Mouse (Mus musculus): ENCODE results near the gene Rem1. TPM values are rescaled to one million over a fixed set of nuclear protein-coding genes. Genes with fewer than 3 reads are reported as not detected.

Rem1 gene
- polyA plus RNA-seq (2015; fragmentation: Nextera tagmentation; extraction: Ambion mirVana): 0.50 and 3.6 TPM in 2 replicates

DNA sequence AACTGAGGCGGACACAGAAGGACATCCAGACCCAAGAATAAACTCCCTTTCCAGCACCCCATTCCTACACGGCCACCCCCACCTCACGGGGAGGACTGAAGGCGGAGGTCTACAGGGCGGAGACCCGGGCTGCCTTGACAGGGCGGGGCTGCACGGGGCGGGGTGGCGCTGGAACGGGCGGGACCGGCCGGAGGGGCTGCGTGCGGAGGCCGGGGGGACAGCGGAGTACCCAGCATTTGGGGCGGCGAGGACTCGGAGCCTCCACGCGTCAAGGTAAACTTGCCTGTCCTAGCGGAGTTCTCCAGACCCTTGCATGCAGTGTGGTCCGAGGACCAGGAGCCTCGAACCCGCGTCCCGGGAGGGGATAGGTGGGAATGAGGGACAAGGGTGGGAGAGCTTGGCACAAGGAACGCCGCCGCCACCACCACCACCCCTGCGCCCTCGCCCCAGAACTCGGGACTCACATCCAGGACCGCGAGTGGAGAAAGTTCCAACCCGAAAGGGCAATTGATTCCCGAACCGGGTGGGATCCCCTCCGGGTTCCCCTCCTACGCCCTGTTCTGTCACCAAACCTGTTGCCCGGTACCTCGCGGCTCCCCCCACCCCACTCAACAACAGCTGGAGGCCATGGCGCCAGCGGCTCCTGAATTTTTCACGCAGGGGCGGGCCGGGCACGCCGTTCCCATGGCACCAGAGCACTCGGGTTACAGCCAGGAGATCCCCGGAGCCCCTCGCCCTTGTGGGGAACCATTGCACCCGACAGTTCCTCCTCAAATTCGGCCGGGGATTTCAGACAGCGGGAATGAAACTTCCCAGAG is at the start of gene Rem1:
TSS of gene Rem1 (plus strand) at position 178 of the 818 bp plus-strand sequence.
- no peaks in the 10 kb centered on the region for H3K9me3 ChIP-seq (replicated peaks)
- WGBS: 2% methylated on average over 59 of the region's 59 CpGs
- peaks cover 45% of the 10 kb centered on the region for H3K27me3 ChIP-seq (replicated peaks)
- no peak within 1 kb of the TSS for H3K27ac ChIP-seq (replicated peaks)
- H3K4me2 ChIP-seq: peak within 1 kb of the TSS; percentile 61
- H3K9ac ChIP-seq (replicated peaks): peak within 1 kb of the TSS; percentile 28
- ATAC-seq (ENCODE audit: low FRiP score): no peak
- H3K4me1 ChIP-seq: peaks cover 11% of the 10 kb centered on the region
- peak within 1 kb of the TSS; percentile 34 for H3K4me3 ChIP-seq (replicated peaks)
- no peaks in the 10 kb centered on the region for H3K36me3 ChIP-seq

DNA sequence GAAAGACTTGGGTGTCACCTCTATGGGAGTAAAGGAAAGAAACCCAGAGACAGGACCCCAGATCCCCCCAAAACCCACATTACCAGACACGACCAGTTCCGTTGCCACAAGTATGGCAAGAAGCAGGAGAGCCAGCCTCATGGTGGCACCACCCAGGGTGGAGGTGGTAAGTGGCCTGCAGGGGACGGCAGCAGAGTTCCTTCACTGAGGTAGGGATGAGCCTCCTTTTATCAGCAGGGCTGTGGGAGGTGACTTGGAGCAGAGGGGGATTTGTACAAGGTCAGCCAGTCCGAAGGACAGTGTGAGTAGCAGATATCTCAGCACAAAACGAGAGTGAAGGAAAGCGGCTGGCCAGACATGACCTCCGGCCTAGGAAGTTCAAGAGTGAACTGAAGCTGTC is 46.6 kb upstream of the Rem1 start, which contains the start of gene Defb19:
TSS of gene Defb19 (minus strand) at position 206 of the 400 bp plus-strand sequence.
- H3K4me1 ChIP-seq: no peaks in the 10 kb centered on the region
- ATAC-seq (ENCODE audit: low FRiP score): no peak
- H3K9me3 ChIP-seq (replicated peaks): no peaks in the 10 kb centered on the region
- no peak within 1 kb of the TSS for H3K4me3 ChIP-seq (replicated peaks)
- no peak within 1 kb of the TSS for H3K27ac ChIP-seq (replicated peaks)
- no peaks in the 10 kb centered on the region for H3K36me3 ChIP-seq
- WGBS: 84% methylated on average over 7 of the region's 7 CpGs
- H3K4me2 ChIP-seq: no peak within 1 kb of the TSS
- no peaks in the 10 kb centered on the region for H3K27me3 ChIP-seq (replicated peaks)
- no peak within 1 kb of the TSS for H3K9ac ChIP-seq (replicated peaks)

DNA sequence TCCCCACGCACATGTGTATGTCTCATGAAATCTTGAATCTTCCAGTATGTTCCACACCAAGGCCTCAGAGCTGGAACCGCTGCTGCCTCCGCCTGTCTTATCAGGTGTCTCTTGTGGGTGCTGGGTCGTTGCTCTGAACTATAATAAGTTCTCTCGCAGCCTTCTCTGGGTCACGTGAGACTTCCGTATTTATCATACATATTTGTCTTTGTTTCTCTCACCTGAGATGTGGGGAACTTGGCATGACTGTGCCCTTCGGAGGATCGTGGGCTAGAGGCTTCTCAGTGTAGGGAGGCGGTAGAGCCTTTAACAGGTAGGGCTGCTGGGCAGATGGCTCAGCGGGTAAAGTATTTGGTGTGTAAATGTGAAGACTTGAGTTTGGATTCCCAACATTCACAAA is 46.1 kb upstream of the Rem1 start:
- Histone ChIP-seq H3K27me3 (replicated peaks) (no peaks in the 10 kb centered on the region), H3K4me1 (no peaks in the 10 kb centered on the region), H3K4me3 (replicated peaks) (no peak overlapping the region), H3K36me3 (no peaks in the 10 kb centered on the region), H3K27ac (replicated peaks) (no peak overlapping the region), H3K4me2 (no peak overlapping the region), H3K9ac (replicated peaks) (no peak overlapping the region), H3K9me3 (replicated peaks) (no peaks in the 10 kb centered on the region)
- ATAC-seq (ENCODE audit: low FRiP score): no peak
- 91% methylated on average over 11 of the region's 11 CpGs for WGBS

DNA sequence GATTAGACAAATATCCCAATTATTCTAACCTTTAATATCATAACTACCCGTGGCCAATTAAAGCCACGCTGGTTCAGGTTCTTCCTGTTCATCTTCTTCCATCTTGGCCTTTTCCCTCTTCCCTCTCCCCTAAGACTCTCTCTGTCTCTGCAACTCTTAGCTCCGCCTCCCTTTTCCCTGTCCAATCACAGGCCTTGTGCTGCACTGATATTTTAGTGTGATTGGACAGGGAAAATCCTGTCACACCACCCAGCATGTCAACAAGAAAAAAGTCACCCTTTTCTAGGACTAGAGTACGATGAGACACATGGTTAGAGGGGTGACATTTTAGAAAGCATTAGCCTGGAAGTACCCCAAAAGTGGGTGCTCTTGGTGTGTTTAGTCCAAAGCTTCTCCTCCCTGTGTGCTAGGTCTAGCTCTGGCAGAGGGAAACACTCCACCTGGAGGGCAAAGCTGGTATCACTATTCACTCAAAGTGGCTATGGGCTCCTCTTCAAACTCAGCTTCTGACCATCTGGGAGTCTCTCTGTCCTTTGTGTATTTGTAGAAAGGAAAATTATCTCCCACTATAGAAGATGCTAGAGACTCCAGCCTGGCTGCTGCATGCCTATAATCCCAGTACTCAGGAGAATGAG is 39.7 kb upstream of the Rem1 start:
- H3K9ac ChIP-seq (replicated peaks): no peak overlapping the region
- H3K36me3 ChIP-seq: no peaks in the 10 kb centered on the region
- no peaks in the 10 kb centered on the region for H3K9me3 ChIP-seq (replicated peaks)
- no peaks in the 10 kb centered on the region for H3K27me3 ChIP-seq (replicated peaks)
- WGBS: 81% methylated on average over 4 of the region's 4 CpGs
- H3K4me3 ChIP-seq (replicated peaks): no peak overlapping the region
- H3K27ac ChIP-seq (replicated peaks): no peak overlapping the region
- H3K4me1 ChIP-seq: no peaks in the 10 kb centered on the region
- H3K4me2 ChIP-seq: no peak overlapping the region
- no peak for ATAC-seq (ENCODE audit: low FRiP score)

DNA sequence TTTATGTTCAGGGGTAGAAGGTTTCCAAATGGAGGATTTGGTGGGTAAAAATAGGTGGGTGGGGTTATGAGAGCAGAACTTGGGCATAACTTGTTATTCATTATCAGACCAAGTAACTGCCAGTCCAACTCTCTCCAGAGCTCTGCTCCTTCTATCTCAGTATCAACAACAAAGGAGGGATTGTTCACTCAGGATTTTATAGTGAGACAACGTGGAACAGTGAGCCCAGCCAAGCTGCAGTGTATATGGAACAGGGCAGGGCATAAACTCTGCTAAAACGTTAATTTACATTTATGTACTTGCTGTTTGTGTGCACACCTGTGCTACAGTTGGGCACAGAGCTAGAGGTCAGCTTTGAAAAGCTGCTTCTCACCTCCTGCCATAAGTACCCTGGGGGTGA is 38.3 kb upstream of the Rem1 start:
- no peak for ATAC-seq (ENCODE audit: low FRiP score)
- 53% methylated on average over 2 of the region's 2 CpGs for WGBS
- Histone ChIP-seq H3K27ac (replicated peaks) (no peak overlapping the region), H3K27me3 (replicated peaks) (no peaks in the 10 kb centered on the region), H3K4me3 (replicated peaks) (no peak overlapping the region), H3K4me2 (no peak overlapping the region), H3K36me3 (no peaks in the 10 kb centered on the region), H3K9ac (replicated peaks) (no peak overlapping the region), H3K9me3 (replicated peaks) (no peaks in the 10 kb centered on the region), H3K4me1 (no peaks in the 10 kb centered on the region)

DNA sequence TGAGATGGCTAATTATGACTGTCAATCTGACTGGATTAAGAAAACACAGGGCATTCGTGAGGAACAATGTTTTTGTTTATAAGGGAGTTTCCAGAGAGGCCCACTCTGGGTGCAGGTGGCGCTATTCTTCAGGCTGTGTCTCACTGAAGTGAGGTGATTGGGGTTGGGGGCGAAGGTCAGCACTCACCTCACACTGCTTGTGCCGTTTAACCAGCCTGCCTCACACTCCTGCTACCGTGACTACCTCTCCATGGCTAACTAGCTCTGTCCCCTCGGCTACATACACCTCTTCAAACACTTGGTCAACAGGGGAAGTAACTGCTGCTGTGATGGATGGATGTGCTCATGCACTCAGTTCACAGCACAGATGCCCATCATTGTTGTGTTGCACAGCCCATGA is 37.7 kb upstream of the Rem1 start:
- H3K9me3 ChIP-seq (replicated peaks): no peaks in the 10 kb centered on the region
- no peak overlapping the region for H3K9ac ChIP-seq (replicated peaks)
- H3K27me3 ChIP-seq (replicated peaks): no peaks in the 10 kb centered on the region
- H3K4me1 ChIP-seq: no peaks in the 10 kb centered on the region
- 56% methylated on average over 6 of the region's 6 CpGs for WGBS
- H3K36me3 ChIP-seq: no peaks in the 10 kb centered on the region
- ATAC-seq (ENCODE audit: low FRiP score): no peak
- no peak overlapping the region for H3K27ac ChIP-seq (replicated peaks)
- no peak overlapping the region for H3K4me3 ChIP-seq (replicated peaks)
- no peak overlapping the region for H3K4me2 ChIP-seq

DNA sequence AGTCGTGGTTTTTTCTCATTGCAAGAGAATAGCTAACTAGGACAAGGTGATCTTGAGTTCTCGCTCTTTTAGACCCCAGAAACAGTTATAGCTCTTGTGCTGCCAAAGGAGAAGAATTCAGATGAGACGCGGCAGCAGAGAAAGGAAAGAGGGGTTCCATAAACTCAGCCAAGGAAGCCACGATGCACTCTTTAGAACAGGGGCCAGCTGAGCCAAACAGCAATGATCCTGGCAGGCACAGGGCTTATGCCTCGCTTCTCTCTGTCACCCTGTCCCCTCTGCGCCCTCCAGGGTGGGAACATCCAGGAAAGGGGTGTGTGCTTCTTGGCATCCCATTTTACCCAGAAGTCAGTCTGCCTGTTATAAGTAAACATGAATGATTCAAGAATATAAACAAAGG is 27.5 kb upstream of the Rem1 start, which contains the start of gene Defb45:
TSS of gene Defb45 (minus strand) at position 101 of the 400 bp plus-strand sequence.
- ATAC-seq (ENCODE audit: low FRiP score): no peak
- no peaks in the 10 kb centered on the region for H3K9me3 ChIP-seq (replicated peaks)
- no peaks in the 10 kb centered on the region for H3K27me3 ChIP-seq (replicated peaks)
- H3K4me1 ChIP-seq: no peaks in the 10 kb centered on the region
- H3K4me2 ChIP-seq: no peak within 1 kb of the TSS
- H3K36me3 ChIP-seq: no peaks in the 10 kb centered on the region
- H3K27ac ChIP-seq (replicated peaks): no peak within 1 kb of the TSS
- no peak within 1 kb of the TSS for H3K4me3 ChIP-seq (replicated peaks)
- WGBS: 68% methylated on average over 7 of the region's 7 CpGs
- no peak within 1 kb of the TSS for H3K9ac ChIP-seq (replicated peaks)

DNA sequence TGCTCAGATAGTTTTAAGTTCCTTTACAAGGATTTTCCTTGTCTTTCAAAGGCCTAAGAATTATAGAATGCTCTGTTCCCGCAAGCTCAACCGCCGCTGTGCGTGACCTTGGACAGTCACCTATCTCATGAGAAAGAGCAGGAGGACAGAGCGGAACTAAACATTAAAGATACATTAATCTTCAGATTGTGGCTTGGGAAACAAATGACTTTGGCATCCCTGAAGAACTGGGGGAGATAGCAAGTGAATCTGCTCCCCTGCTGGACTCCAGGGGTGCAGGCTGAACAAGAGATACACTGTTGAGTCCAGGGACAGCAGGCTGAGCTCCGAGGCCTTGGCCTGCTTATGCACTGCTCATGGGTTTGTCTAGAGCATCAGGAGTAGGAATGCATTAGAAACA is 26.7 kb upstream of the Rem1 start:
- Histone ChIP-seq H3K27ac (replicated peaks) (no peak overlapping the region), H3K9ac (replicated peaks) (no peak overlapping the region), H3K4me1 (no peaks in the 10 kb centered on the region), H3K9me3 (replicated peaks) (no peaks in the 10 kb centered on the region), H3K27me3 (replicated peaks) (no peaks in the 10 kb centered on the region), H3K36me3 (no peaks in the 10 kb centered on the region), H3K4me2 (no peak overlapping the region), H3K4me3 (replicated peaks) (no peak overlapping the region)
- 74% methylated on average over 6 of the region's 6 CpGs for WGBS
- ATAC-seq (ENCODE audit: low FRiP score): no peak

DNA sequence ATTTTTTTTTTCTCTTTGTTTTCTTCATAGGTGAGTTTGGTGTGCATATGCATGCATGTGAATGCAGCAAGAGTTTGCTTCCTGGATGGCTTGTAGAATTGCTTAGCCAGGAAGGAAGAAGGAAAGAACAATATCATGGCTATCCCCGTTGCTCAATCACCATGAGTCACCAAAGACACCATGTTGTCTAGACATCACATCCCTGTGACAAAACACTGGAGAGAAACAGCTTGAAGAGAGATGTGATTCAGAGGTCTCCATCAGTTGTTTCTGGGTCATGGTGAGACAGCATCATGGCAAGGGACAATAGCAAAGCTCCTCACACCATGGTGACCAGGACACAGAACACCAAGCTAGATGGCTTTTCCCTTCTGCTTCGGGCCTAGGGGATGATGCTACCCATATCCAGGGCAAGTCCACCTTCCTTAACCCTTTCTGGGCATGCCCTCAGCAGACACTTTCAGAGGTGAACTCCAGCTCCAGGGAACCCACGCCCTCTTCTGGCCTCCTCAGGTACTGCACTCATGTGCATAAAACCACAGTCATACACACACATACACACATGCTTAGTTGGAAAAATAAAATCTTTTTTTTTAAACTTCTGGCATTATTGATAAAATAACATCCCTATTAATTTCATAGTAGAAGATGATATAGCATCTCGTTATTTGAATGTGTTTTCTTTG is 25.3 kb upstream of the Rem1 start:
- no peaks in the 10 kb centered on the region for H3K27me3 ChIP-seq (replicated peaks)
- WGBS: 79% methylated on average over 4 of the region's 4 CpGs
- ATAC-seq (ENCODE audit: low FRiP score): no peak
- no peaks in the 10 kb centered on the region for H3K4me1 ChIP-seq
- no peak overlapping the region for H3K9ac ChIP-seq (replicated peaks)
- H3K36me3 ChIP-seq: no peaks in the 10 kb centered on the region
- no peak overlapping the region for H3K4me3 ChIP-seq (replicated peaks)
- H3K4me2 ChIP-seq: no peak overlapping the region
- no peaks in the 10 kb centered on the region for H3K9me3 ChIP-seq (replicated peaks)
- no peak overlapping the region for H3K27ac ChIP-seq (replicated peaks)

DNA sequence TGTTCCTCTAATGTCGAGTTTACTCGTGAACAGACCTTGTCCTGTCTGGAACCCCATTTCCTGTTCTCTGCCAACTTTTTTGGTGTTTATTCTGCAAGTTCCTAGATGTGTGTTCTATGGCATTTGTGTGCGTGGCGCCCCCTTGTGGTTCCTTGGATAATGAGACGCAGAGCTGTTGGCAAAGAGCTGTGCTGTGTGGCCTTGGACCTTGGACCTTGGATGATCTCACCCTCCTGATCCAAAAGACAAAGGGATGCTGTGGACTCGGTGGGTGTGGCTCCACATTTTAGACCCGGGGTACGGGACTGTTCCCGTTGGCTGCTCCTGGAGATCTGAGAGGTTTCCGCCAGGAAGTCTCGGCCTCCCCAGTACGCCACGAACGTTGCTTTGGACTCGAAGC is 22.7 kb upstream of the Rem1 start, which contains the start of gene Defb36:
TSS of gene Defb36 (plus strand) at position 271 of the 400 bp plus-strand sequence.
- WGBS: 84% methylated on average over 15 of the region's 15 CpGs
- H3K27me3 ChIP-seq (replicated peaks): no peaks in the 10 kb centered on the region
- no peak for ATAC-seq (ENCODE audit: low FRiP score)

DNA sequence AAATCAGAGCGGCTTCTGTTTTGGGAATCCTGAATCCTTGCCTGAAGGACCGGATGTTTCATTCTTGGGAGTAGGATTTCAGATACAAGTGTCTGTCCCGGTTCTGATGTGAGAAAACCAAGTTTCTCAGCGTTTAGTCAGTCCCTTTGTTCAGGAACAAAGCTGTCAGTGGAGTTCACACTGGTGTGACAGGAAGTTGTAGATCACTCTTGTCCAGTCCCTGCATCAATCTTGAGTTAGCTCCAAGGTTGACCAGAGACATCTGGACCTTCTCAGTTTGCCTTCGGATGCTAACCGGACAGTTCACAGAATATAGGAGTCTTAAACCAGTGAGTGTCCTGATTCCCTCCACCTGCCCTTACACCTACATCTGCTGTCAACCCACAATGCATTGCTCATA is 19.0 kb upstream of the Rem1 start:
- H3K27ac ChIP-seq (replicated peaks): no peak overlapping the region
- ATAC-seq (ENCODE audit: low FRiP score): no peak
- H3K27me3 ChIP-seq (replicated peaks): no peaks in the 10 kb centered on the region
- 58% methylated on average over 6 of the region's 6 CpGs for WGBS
- H3K4me2 ChIP-seq: no peak overlapping the region
- H3K4me1 ChIP-seq: no peaks in the 10 kb centered on the region
- no peaks in the 10 kb centered on the region for H3K36me3 ChIP-seq
- no peak overlapping the region for H3K4me3 ChIP-seq (replicated peaks)
- no peaks in the 10 kb centered on the region for H3K9me3 ChIP-seq (replicated peaks)
- no peak overlapping the region for H3K9ac ChIP-seq (replicated peaks)

More for the DNA sequence above, 22.7 kb upstream of the Rem1 start, which contains the start of gene Defb36:
- H3K9me3 ChIP-seq (replicated peaks): no peaks in the 10 kb centered on the region
- no peaks in the 10 kb centered on the region for H3K4me1 ChIP-seq
- no peaks in the 10 kb centered on the region for H3K36me3 ChIP-seq
- no peak within 1 kb of the TSS for H3K9ac ChIP-seq (replicated peaks)
- no peak within 1 kb of the TSS for H3K27ac ChIP-seq (replicated peaks)
- no peak within 1 kb of the TSS for H3K4me3 ChIP-seq (replicated peaks)
- no peak within 1 kb of the TSS for H3K4me2 ChIP-seq

Data from neural tube, embryonic 15.5 days (tissue).